Mouse (Mus musculus) stomach, postnatal 0 days (tissue): ENCODE results near the gene Slc25a35.

Source experiments
- CTCF ChIP-seq: IDR thresholded peaks from 2 replicates; pipeline ENCODE4 v1.5.1; 2016; ENCODE audit warnings: antibody characterized with exemption, low read depth, mild to moderate bottlenecking, moderate library complexity
- EP300 ChIP-seq: optimal IDR thresholded peaks from 2 replicates; pipeline ENCODE3; 2016; ENCODE audit warnings: antibody characterized with exemption

- no peak for TF ChIP-seq EP300
- no peak for TF ChIP-seq CTCF
Measured at GRCm38 (mm10) chr11:68939451-68940304, 28.3 kb upstream of the Slc25a35 start.
